Mouse (Mus musculus) adrenal gland, postnatal 10 days (tissue): ENCODE measurements around the gene Lrrc30. TPM values are rescaled to one million over a fixed set of nuclear protein-coding genes. Genes with fewer than 3 reads are reported as not detected.

Experiments used
- DNase-seq: peaks from one replicate; pipeline ENCODE4 v3.0.0; 2021; ENCODE audit warnings: mixed read lengths
- long read RNA-seq, 2 experiments: library from polyadenylated mRNA; stranded (forward); transcript quantifications; one replicate each; pipeline ENCODE4 v2.0.0; 2021
- total RNA-seq, 2 experiments: library from RNA; stranded (reverse); gene quantifications; 2 replicates each; pipeline ENCODE4 v1.2.3; 2021

Lrrc30 gene
- 1 to 10 TPM in 1 of 2 experiments, under 1 TPM in 1; 0.45 to 1.1 TPM for total RNA-seq
- long read RNA-seq, experiment 1, partial matches to known transcripts, result 0 of 1 reads
- long read RNA-seq, experiment 1, other reads (novel, unspliced or antisense), result 0 of 1 reads
- long read RNA-seq, experiment 2, result 0 reads

- no peak for DNase-seq
These were observed at the start of gene Lrrc30 for GRCm38 (mm10) chr17:67632676-67633339. Gene Lrrc30 (minus strand): TSS chr17:67632723.

- no peak for DNase-seq
These were observed 48.6 kb upstream of the Lrrc30 start for GRCm38 (mm10) chr17:67681084-67681483.

GRCm38 (mm10) chr17:67678576-67678975 lies 46.1 kb upstream of the Lrrc30 start:
- no peak for DNase-seq

- peak; percentile 82 for DNase-seq
These were observed 35.5 kb upstream of the Lrrc30 start for GRCm38 (mm10) chr17:67667981-67668380.

GRCm38 (mm10) chr17:67666981-67667380 lies 34.5 kb upstream of the Lrrc30 start:
- DNase-seq, result peak; percentile 24

- DNase-seq, result no peak
These were observed 31.8 kb upstream of the Lrrc30 start for GRCm38 (mm10) chr17:67664299-67664698.

GRCm38 (mm10) chr17:67651506-67651905 lies 19.0 kb upstream of the Lrrc30 start:
- peak; percentile 79 for DNase-seq

- DNase-seq, result no peak
These were observed 9.1 kb upstream of the Lrrc30 start for GRCm38 (mm10) chr17:67641627-67642026.

- peak; percentile 79 for DNase-seq
These were observed 5.7 kb upstream of the Lrrc30 start for GRCm38 (mm10) chr17:67638119-67638810.

- no peak for DNase-seq
These were observed 4.4 kb upstream of the Lrrc30 start for GRCm38 (mm10) chr17:67636951-67637350.

GRCm38 (mm10) chr17:67636304-67636703 lies 3.8 kb upstream of the Lrrc30 start:
- DNase-seq, result no peak

- DNase-seq, result no peak
These were observed 2.8 kb downstream of the Lrrc30 start for GRCm38 (mm10) chr17:67629746-67630145.

GRCm38 (mm10) chr17:67629211-67629657 lies 3.3 kb downstream of the Lrrc30 start:
- DNase-seq, result peak; percentile 85

GRCm38 (mm10) chr17:67628475-67628874 lies 4.0 kb downstream of the Lrrc30 start:
- DNase-seq, result no peak

- DNase-seq, result no peak
These were observed 7.1 kb downstream of the Lrrc30 start for GRCm38 (mm10) chr17:67625431-67625830.

- DNase-seq, result no peak
These were observed 13.5 kb downstream of the Lrrc30 start for GRCm38 (mm10) chr17:67619001-67619400.

- DNase-seq, result no peak
These were observed 18.1 kb downstream of the Lrrc30 start for GRCm38 (mm10) chr17:67614381-67614780.

GRCm38 (mm10) chr17:67612576-67612975 lies 19.9 kb downstream of the Lrrc30 start:
- no peak for DNase-seq

- DNase-seq, result no peak
These were observed 20.4 kb downstream of the Lrrc30 start for GRCm38 (mm10) chr17:67612151-67612550.

- DNase-seq, result no peak
These were observed 28.1 kb downstream of the Lrrc30 start for GRCm38 (mm10) chr17:67604446-67604845.

GRCm38 (mm10) chr17:67602556-67602955 lies 30.0 kb downstream of the Lrrc30 start:
- no peak for DNase-seq

GRCm38 (mm10) chr17:67584937-67585579 lies 47.5 kb downstream of the Lrrc30 start:
- peak; percentile 89 for DNase-seq

- no peak for DNase-seq
These were observed 48.0 kb downstream of the Lrrc30 start for GRCm38 (mm10) chr17:67584533-67584932.
